Comparison of ENCODE assay signal across 10 mouse cellular contexts in genomic region chr12:84038691-84039111, GRCm38 (mm10). TPM values are rescaled to one million over a fixed set of nuclear protein-coding genes. Genes with fewer than 3 reads are reported as not detected.
DNase-seq lines count a peak whose midpoint lies in the region; ATAC-seq and TF ChIP-seq lines count a peak whose summit lies in the region.
"Not testable (repeated sequence)": the region's sequence is repeated elsewhere in the genome, so short reads cannot be mapped to it uniquely, and the experiment has no call there.
"Had no signal": no experiment of that assay in that cellular context is flagged by ENCODE, and none has a peak within 500 bp of the region (broad histone marks: within the 10 kb centered on the region; RNA-seq: fewer than 3 reads in every experiment).

Gene Gm49366, plus strand, starts transcription at chr12:84038935.

- not testable (repeated sequence) for H3K9me3 ChIP-seq in lung, embryonic 16.5 days (ENCODE audit: control insufficient read depth, low read length)

- H3K27me3 ChIP-seq in lung, embryonic 16.5 days (ENCODE audit: control insufficient read depth, insufficient read depth, low read depth, low read length) = not testable (repeated sequence)

- under 1% methylated on average over 27 of the region's 39 CpGs for WGBS in lung, embryonic 16.5 days
- WGBS in olfactory bulb, adult 2 months = 4% methylated on average over 39 of the region's 39 CpGs

- H3K9ac ChIP-seq in lung, embryonic 16.5 days (ENCODE audit: low read length) = peak within 1 kb of the TSS; percentile 67

- H3K27ac ChIP-seq in left cerebral cortex, adult 2 months = peak within 1 kb of the TSS; percentile 57
- H3K27ac ChIP-seq in lung, embryonic 16.5 days (ENCODE audit: low read length); olfactory bulb, adult 2 months (ENCODE audit: insufficient read depth, low read depth, low read length): not testable (repeated sequence)

- H3K4me1 ChIP-seq in lung, embryonic 16.5 days (replicated peaks; ENCODE audit: control insufficient read depth, insufficient read depth, low read length); olfactory bulb, adult 2 months (ENCODE audit: control insufficient read depth, insufficient read depth, low read length): not testable (repeated sequence)

- not testable (repeated sequence) for H3K36me3 ChIP-seq in lung, embryonic 16.5 days (ENCODE audit: control insufficient read depth, insufficient read depth, low read length)

- peak; percentile 64 for DNase-seq in adrenal gland, postnatal 14 days
- peak; percentile 45 for DNase-seq in embryo, embryonic 9.5 days (ENCODE audit: extremely low spot score)
- peak; percentile 13 to 36 for DNase-seq in heart, adult 18-20 months
- peak; percentile 25 for DNase-seq in induced T-regulatory cell, adult 2 months (ENCODE audit: low read depth)
- DNase-seq in left cerebral cortex, adult 2 months (ENCODE audit: extremely low spot score in 1 of 2, low spot score in 2 of 2) = peak; percentile 24 to 40
- DNase-seq in urinary bladder, adult 18-20 months (ENCODE audit: low spot score in 2 of 2) = peak; percentile 4 to 44

- H3K4me3 ChIP-seq in left cerebral cortex, adult 2 months = peak within 1 kb of the TSS; percentile 57
- peak within 1 kb of the TSS; percentile 51 for H3K4me3 ChIP-seq in lung, embryonic 16.5 days (ENCODE audit: low read length)
- H3K4me3 ChIP-seq in olfactory bulb, adult 2 months (ENCODE audit: insufficient read depth, low read depth, low read length) = peak within 1 kb of the TSS; percentile 79

- intact Hi-C loops in left cerebral cortex, adult 2 months (cut with DNase I) = loop anchor here (10.0 kb wide), 1 partner anchor 324 kb away; no protein-coding TSS in a partner anchor

- not testable (repeated sequence) for TF ChIP-seq POLR2A in olfactory bulb, adult 2 months (IDR thresholded peaks at IDR 0.05; ENCODE audit: insufficient read depth, low read depth, low read length)

- peak within 1 kb of the TSS; percentile 76 for H3K4me2 ChIP-seq in lung, embryonic 16.5 days (ENCODE audit: low read depth, low read length)

- not testable (repeated sequence) for TF ChIP-seq CTCF in left cerebral cortex, adult 2 months (IDR thresholded peaks at IDR 0.05); olfactory bulb, adult 2 months (IDR thresholded peaks at IDR 0.05; ENCODE audit: insufficient read depth, low read depth, low read length)

- ATAC-seq in lung, embryonic 16.5 days (ENCODE audit: low read depth) = peak; percentile 73

RNA-seq across cellular contexts. Expression of gene Gm49366, which starts in this region (rescaled TPM):
- not detected in 2 replicates for total RNA-seq in adrenal gland, postnatal 14 days (2021)
- under 1 TPM in 1 of 2 experiments, not detected in 1; 0.94 TPM for total RNA-seq in heart, adult 18-20 months (2021)
- 1 to 10 TPM; 1.3 to 1.4 TPM for total RNA-seq in left cerebral cortex, adult 2 months (2021)
- polyA plus RNA-seq in lung, embryonic 16.5 days (2015; fragmentation: Nextera tagmentation; extraction: Ambion mirVana) = not detected in 2 replicates
- polyA plus RNA-seq in olfactory bulb, adult 2 months (2012; ENCODE audit: insufficient read depth, insufficient read length, low replicate concordance, missing spikeins) = not detected in 2 replicates
- total RNA-seq: gastrocnemius, adult 18-20 months; megakaryocyte, adult 5-6 weeks had no signal

Comparison
In these comparisons a context has a peak if more than half of its experiments do, and no peak if none do; other contexts are left out.
1. Peak in DNase-seq in adrenal gland, postnatal 14 days; RNA of the gene not detected or under 1 TPM.
2. Peak in DNase-seq in heart, adult 18-20 months; RNA of the gene not detected or under 1 TPM.
3. Peak in ATAC-seq, H3K4me3 ChIP-seq, H3K9ac ChIP-seq and H3K4me2 ChIP-seq in lung, embryonic 16.5 days; RNA of the gene not detected or under 1 TPM.